Mouse (Mus musculus) splenic B cell, adult 2 months (primary cell): Measurements from ENCODE around the gene Stkld1.

Source experiments
- DNase-seq: peaks from one replicate; pipeline ENCODE4 v3.0.0-alpha.2; 2011; ENCODE audit warnings: low read depth, low spot score
- H3K27me3 ChIP-seq: 2 replicates; pipeline ENCODE4 v1.6.1; 2012; ENCODE audit warnings: mild to moderate bottlenecking, low read length, moderate library complexity, mixed read lengths; ENCODE audit not compliant: control insufficient read depth, poor library complexity, insufficient read depth, severe bottlenecking
- H3K36me3 ChIP-seq: 2 replicates; pipeline ENCODE4 v1.6.1; 2012; ENCODE audit warnings: mild to moderate bottlenecking, low read length, moderate library complexity, mixed read lengths; ENCODE audit not compliant: control insufficient read depth, poor library complexity, insufficient read depth, severe bottlenecking

Gene Stkld1

GRCm38 (mm10) chr2:26910124-26910993, 23.5 kb upstream of the Stkld1 start, which contains the start of the genes Med22 and Rpl7a:
TSS of gene Med22 (minus strand) at chr2:26910677.
TSS of gene Rpl7a (plus strand) at chr2:26910764.
- peaks cover 14% of the 10 kb centered on the region for H3K36me3 ChIP-seq
- peak; percentile 99 for DNase-seq
- H3K27me3 ChIP-seq: no peaks in the 10 kb centered on the region

GRCm38 (mm10) chr2:26910994-26911765, 22.7 kb upstream of the Stkld1 start:
- H3K36me3 ChIP-seq: peaks cover 14% of the 10 kb centered on the region
- no peaks in the 10 kb centered on the region for H3K27me3 ChIP-seq
- peak; percentile 65 for DNase-seq

GRCm38 (mm10) chr2:26912253-26912770, 21.5 kb upstream of the Stkld1 start:
- H3K27me3 ChIP-seq: no peaks in the 10 kb centered on the region
- no peak for DNase-seq
- H3K36me3 ChIP-seq: peaks cover 14% of the 10 kb centered on the region

- no peak for DNase-seq
- Histone ChIP-seq H3K36me3 (peaks cover 14% of the 10 kb centered on the region), H3K27me3 (no peaks in the 10 kb centered on the region)
These were observed 20.3 kb upstream of the Stkld1 start for GRCm38 (mm10) chr2:26913416-26914147.

GRCm38 (mm10) chr2:26914148-26914941, 19.5 kb upstream of the Stkld1 start:
- peaks cover 14% of the 10 kb centered on the region for H3K36me3 ChIP-seq
- no peak for DNase-seq
- H3K27me3 ChIP-seq: no peaks in the 10 kb centered on the region

- Histone ChIP-seq H3K36me3 (peaks cover 15% of the 10 kb centered on the region), H3K27me3 (no peaks in the 10 kb centered on the region)
- DNase-seq: peak; percentile 86
These were observed 17.7 kb upstream of the Stkld1 start, which contains the start of the genes Surf2 and Surf1 for GRCm38 (mm10) chr2:26915927-26916728. TSS of gene Surf2 (plus strand) at chr2:26916367. TSS of gene Surf1 (minus strand) at chr2:26916530.

GRCm38 (mm10) chr2:26916738-26917137, 17.1 kb upstream of the Stkld1 start:
- no peaks in the 10 kb centered on the region for H3K27me3 ChIP-seq
- no peak for DNase-seq
- H3K36me3 ChIP-seq: peaks cover 12% of the 10 kb centered on the region

GRCm38 (mm10) chr2:26919684-26920083, 14.2 kb upstream of the Stkld1 start:
- peaks cover 11% of the 10 kb centered on the region for H3K36me3 ChIP-seq
- no peaks in the 10 kb centered on the region for H3K27me3 ChIP-seq
- DNase-seq: no peak

GRCm38 (mm10) chr2:26920190-26920855, 13.5 kb upstream of the Stkld1 start:
- DNase-seq: no peak
- Histone ChIP-seq H3K27me3 (no peaks in the 10 kb centered on the region), H3K36me3 (peaks cover 11% of the 10 kb centered on the region)

- no peak for DNase-seq
- Histone ChIP-seq H3K36me3 (peaks cover 11% of the 10 kb centered on the region), H3K27me3 (no peaks in the 10 kb centered on the region)
These were observed 12.1 kb upstream of the Stkld1 start for GRCm38 (mm10) chr2:26921784-26922183.

GRCm38 (mm10) chr2:26927745-26928476, 5.9 kb upstream of the Stkld1 start:
- DNase-seq: no peak
- Histone ChIP-seq H3K36me3 (peaks cover 4% of the 10 kb centered on the region), H3K27me3 (no peaks in the 10 kb centered on the region)

GRCm38 (mm10) chr2:26930390-26930789, 3.5 kb upstream of the Stkld1 start:
- peak; percentile 84 for DNase-seq
- Histone ChIP-seq H3K27me3 (no peaks in the 10 kb centered on the region), H3K36me3 (no peaks in the 10 kb centered on the region)
